Mouse (Mus musculus) urinary bladder, postnatal 14 days (tissue): ENCODE measurements around the gene Scfd2.

Experiments used
- DNase-seq: peaks from one replicate; pipeline ENCODE4 v3.0.0; 2021; ENCODE audit warnings: low spot score

The Scfd2 gene

DNA sequence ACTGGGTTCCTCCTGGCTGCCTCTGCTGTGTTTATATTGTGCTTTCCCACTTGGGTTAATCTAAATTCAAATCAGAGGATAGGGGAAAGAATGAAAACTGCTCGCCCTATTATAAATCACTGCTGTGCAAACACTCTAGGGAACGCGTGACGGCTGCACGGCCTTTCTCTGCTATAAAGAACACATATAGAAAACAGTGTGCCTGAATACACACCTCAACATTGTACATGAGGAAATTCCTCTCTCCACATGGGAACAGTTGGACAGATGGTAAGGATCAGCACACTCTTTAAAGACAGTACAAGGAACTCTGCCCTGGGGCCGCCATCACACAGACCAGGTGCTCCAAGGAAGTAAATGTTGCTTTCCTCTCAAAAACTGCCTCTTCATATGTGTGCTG is 166.2 kb downstream of the Scfd2 start:
- no peak for DNase-seq

GRCm38 (mm10) chr5:74363296-74363695 is 168.3 kb downstream of the Scfd2 start:
- no peak for DNase-seq

DNA sequence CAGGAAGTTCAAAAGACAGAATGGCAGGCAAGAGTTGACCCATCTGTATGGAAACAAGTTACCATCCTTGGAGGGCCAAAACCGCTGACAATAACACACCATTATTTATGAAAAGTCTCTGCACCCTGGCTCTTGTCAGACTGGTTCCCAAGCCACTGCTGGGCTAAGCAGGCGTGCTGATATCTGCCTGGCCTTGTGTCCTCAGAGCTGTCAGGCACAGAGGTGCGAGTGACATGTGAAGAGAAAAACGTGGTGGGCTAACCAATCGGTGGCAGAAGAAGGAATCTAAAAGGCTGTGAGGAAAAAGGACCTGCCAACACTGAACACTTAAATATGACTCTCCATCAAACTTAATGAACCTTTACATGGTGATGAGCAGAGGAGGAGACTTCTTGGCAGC is 170.0 kb downstream of the Scfd2 start:
- no peak for DNase-seq

DNA sequence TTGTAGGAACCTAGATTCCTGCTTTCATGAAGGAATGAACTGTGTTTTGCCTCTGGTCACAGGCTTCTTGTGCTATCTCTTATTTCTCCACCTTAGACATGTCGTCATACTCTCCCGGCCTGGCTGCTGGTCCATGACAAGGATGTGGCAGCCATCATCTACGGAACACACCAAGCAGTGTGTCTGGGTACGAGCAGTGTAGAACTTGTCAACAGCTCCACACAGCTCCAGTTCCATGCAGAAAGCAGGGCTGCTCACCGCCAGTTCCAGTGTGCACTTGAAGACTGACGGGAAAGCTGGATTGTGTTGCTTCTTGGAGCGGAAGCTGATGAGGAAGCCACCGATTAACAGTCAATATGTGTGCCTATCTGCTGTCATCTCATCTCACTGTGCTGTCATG is 173.5 kb downstream of the Scfd2 start:
- no peak for DNase-seq

GRCm38 (mm10) chr5:74355416-74356177 is 176.0 kb downstream of the Scfd2 start:
- DNase-seq = no peak

DNA sequence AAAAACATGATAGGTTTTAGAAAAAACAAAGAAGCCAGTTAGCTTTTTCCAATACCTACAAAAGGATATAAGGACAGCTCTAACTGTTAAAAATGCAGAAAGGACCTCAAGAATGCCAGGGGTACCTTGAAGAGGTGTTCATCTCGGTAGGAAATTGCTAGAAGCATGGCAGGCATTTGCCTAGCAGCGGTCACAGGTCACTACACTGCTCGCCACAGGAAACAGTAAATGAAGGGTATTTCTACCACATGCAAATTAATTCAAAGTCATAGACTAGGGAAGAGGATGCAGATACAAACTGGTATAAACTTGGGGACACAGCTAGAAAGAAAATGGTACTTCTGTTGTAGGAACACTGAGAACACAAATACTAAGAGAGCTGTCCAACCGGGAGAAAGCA is 180.7 kb downstream of the Scfd2 start:
- DNase-seq = no peak

GRCm38 (mm10) chr5:74348079-74348870 is 183.3 kb downstream of the Scfd2 start:
- DNase-seq = no peak

- no peak for DNase-seq
Observed at GRCm38 (mm10) chr5:74343045-74343444, 188.5 kb downstream of the Scfd2 start.

- DNase-seq = no peak
Observed at GRCm38 (mm10) chr5:74342557-74342956, 189.0 kb downstream of the Scfd2 start.

GRCm38 (mm10) chr5:74337491-74337890 is 194.1 kb downstream of the Scfd2 start:
- DNase-seq = no peak

- no peak for DNase-seq
Observed at GRCm38 (mm10) chr5:74336780-74337179, 194.8 kb downstream of the Scfd2 start.

- no peak for DNase-seq
Observed at GRCm38 (mm10) chr5:74333258-74333657, 198.3 kb downstream of the Scfd2 start.

DNA sequence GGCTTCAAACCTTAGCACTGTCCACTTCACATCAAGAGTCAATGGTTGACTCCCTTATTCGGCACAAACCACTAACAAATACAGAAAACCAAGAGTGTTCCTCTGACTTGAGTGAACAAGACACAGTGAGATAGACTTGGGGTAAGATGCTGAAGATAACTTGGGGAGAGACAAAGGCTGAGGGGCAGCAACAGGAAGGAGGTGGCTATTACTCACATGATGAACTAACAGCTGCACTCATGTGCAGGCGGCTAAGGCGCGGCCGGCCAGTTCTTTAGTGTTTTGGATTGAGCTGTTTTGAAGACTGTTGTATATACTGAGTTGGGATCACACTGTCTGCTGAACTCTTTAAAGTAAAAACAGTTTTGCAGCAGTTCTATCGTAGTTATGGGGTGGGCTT is 205.3 kb downstream of the Scfd2 start:
- no peak for DNase-seq

- no peak for DNase-seq
Observed at GRCm38 (mm10) chr5:74321010-74321746, 210.4 kb downstream of the Scfd2 start.

DNA sequence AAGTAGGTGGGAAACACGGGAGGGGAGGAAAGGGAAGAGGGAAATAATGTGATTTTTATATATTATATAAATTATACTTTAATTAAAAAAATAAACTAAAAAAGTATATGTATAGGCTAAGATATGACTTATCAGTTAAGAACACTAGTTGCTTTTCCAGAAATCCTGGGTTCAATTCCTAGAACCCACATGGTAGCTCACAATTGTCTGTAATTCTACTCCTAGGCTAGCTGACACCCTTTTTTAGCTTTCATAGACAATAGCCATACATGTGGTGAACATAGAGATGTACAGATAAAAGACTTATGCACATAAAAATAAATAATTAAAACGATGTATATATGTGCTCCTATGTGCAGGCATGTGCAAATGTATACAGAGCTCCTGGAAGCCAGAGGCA is 212.0 kb downstream of the Scfd2 start:
- no peak for DNase-seq

- DNase-seq = no peak
Observed at GRCm38 (mm10) chr5:74317174-74317573, 214.4 kb downstream of the Scfd2 start.

GRCm38 (mm10) chr5:74316333-74316945 is 215.1 kb downstream of the Scfd2 start:
- DNase-seq = no peak

GRCm38 (mm10) chr5:74315471-74316245 is 215.9 kb downstream of the Scfd2 start:
- DNase-seq = peak; percentile 42

DNA sequence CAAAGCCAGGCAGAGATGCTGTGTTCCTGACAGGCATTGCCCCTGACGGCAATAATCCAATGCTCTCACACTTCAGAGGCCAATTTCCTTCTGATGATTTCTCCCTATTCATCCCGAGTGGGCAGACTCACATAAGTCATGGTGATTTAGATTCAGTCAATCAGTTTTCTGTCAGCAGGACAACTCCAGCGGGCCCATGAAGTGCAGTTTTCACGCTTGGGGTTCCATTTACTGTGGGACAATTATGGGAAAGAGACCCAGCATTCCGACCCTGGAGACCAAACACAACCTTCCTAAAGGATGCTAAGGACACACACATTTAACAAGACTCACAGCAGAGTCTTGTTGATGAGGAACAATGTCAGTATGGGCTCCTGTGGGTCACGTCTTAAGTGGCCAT is 217.1 kb downstream of the Scfd2 start:
- DNase-seq = no peak

- DNase-seq = no peak
Observed at GRCm38 (mm10) chr5:74313542-74313941, 218.0 kb downstream of the Scfd2 start.

DNA sequence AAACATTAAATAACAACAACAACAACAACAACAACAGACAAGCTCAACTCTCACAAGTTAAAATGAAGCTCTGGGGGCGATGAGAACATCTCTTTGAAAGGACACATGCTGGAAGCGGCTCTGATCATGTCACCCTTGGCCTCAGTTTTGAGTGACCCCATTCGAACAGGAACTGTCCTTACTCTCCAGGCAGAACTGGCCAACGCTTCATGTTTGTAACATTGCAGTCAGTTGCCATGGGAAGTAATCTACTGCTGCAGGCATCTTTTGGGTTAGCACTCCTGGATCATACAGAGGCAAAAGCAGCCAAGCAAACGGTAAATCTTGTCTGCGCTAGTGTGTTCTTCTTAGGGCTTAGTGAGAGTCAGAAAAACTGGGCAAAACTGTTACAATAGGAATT is 219.7 kb downstream of the Scfd2 start:
- peak; percentile 35 for DNase-seq
